Mouse (Mus musculus) right cerebral cortex, adult 18-20 months (tissue): ENCODE results near the gene Ugt1a6a.
"Not testable (repeated sequence)": the region's sequence is repeated elsewhere in the genome, so short reads cannot be mapped to it uniquely, and the experiment has no call there.

Experiments
- DNase-seq: peaks from one replicate; pipeline ENCODE4 v3.0.0; 2022; ENCODE audit warnings: mixed read lengths

Gene Ugt1a6a

GRCm38 (mm10) chr1:88134457-88135011 lies at the start of gene Ugt1a6a:
Gene Ugt1a6a (plus strand): TSS chr1:88134809.
- DNase-seq: peak; percentile 3

DNA sequence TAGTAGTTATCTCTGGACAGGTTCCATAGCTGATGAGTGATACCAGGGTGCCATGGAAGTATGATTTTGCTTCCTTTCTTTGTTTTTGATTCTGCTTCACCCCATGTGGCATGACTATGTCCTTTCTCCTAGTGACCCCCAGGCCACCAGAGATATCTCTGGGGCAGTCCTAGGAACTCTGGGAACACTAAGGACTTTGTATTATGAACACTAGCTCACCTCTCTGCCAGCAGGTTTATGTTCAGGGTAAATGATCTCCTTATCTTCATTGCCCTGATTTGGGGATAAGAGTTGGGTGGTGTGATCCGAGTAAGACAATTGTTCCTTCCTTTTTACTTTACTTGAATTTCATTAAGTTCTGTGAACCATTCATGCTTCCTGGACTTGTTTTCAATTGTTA lies 48.5 kb upstream of the Ugt1a6a start:
- no peak for DNase-seq

GRCm38 (mm10) chr1:88087513-88087912 lies 47.1 kb upstream of the Ugt1a6a start, which contains the start of gene Ugt1a8:
Gene Ugt1a8 (plus strand): TSS chr1:88087813.
- no peak for DNase-seq

DNA sequence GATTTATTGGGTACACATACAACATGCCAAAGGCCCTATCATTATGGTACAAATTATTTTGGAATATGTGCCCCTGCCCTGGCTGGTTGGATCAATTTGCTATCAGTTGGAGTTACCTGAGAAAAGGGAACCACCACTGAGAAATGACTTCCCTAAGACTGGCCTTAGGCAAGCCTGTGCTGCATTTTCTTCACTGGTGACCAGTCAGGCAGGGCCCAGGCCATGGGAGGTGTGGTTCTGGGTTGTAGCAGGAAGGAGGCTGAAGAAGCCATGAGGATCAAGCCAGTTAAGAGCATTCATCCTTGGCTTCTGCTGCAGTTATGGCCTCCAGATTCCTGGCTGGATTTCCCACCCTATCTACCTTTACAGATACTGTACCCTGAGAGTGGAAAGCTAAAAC lies 42.3 kb upstream of the Ugt1a6a start:
- DNase-seq: no peak

DNA sequence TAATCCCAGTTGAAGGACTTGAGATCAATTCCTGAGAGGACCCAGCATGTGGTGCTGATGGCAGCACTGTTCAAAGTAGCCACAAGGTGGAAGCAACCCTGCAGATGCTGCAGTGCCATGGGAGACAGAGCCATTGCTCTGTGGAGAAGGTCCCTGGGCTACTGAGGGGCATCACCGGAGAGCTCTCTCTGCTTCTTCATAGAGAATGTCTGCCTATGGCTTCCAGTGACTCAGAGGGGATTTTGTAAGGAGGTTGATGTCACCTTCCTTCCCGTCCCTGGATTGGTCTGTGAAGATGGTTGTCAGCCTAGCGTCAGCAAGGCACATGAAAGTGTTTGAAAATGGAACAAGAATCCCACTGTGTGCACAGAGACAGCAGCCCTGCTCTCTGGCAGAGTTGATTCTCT lies 40.3 kb upstream of the Ugt1a6a start:
- not testable (repeated sequence) for DNase-seq

GRCm38 (mm10) chr1:88094941-88095492 lies 39.6 kb upstream of the Ugt1a6a start, which contains the start of gene Ugt1a7c:
Gene Ugt1a7c (plus strand): TSS chr1:88095062.
- DNase-seq: no peak

DNA sequence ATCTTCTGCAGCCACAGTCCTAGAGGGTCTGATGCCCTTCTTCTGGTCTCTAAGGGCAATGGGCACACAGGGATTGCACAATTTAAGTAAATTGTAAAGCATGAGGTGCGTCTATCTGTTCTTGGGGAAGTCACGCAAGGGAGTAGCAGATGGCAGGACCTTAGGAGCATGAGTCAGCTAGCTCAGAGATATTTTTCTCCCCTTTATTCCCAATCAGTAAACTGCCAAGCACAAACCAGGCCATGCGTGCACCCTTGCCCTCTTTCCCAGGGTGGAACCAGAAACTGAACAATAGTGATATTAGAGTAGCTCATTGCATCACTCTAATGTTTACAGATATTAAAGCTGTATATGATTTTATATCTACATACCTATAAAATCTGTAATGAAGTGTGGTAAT lies 36.1 kb upstream of the Ugt1a6a start:
- not testable (repeated sequence) for DNase-seq

- not testable (repeated sequence) for DNase-seq
These were observed 34.9 kb upstream of the Ugt1a6a start for GRCm38 (mm10) chr1:88099691-88100090.

GRCm38 (mm10) chr1:88103019-88103418 lies 31.6 kb upstream of the Ugt1a6a start, which contains the start of gene Ugt1a6b:
Gene Ugt1a6b (plus strand): TSS chr1:88103252.
- DNase-seq: not testable (repeated sequence)

DNA sequence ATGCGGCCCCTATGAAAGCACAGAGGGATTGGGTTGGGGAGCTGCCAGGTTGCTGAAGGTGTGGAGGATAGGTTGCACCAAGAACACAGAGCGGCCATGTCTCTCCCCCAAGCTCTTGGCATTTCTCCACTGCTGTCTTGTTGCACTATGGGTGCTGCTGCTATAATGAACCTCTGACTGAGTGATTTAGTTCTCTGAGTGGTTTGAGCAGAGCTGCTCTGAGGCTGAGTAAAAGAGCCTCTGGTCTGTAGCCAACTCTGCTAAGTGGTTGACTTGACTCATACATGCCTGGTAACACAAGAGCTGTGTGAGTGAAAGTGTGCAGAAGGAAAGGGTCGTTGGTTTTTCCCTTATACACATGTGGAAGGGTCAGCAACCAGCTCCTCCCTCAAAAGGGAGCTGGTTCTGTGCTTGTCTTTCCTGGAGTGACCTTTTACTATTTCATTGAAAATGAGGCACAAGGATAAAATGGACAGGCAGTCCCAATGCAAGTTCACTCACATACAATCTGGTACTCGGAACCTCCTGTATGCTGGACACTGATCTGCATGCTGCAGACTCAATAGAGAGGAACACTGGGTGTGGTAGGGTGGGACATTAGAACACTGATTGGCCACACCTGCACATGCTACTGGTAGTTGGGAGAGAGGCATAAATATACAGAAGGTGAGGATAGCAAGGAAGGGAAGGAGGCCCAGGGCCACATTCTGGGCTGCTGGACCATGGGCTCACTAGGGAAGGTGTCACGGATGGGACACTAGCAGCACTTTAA lies 30.7 kb upstream of the Ugt1a6a start:
- not testable (repeated sequence) for DNase-seq

DNA sequence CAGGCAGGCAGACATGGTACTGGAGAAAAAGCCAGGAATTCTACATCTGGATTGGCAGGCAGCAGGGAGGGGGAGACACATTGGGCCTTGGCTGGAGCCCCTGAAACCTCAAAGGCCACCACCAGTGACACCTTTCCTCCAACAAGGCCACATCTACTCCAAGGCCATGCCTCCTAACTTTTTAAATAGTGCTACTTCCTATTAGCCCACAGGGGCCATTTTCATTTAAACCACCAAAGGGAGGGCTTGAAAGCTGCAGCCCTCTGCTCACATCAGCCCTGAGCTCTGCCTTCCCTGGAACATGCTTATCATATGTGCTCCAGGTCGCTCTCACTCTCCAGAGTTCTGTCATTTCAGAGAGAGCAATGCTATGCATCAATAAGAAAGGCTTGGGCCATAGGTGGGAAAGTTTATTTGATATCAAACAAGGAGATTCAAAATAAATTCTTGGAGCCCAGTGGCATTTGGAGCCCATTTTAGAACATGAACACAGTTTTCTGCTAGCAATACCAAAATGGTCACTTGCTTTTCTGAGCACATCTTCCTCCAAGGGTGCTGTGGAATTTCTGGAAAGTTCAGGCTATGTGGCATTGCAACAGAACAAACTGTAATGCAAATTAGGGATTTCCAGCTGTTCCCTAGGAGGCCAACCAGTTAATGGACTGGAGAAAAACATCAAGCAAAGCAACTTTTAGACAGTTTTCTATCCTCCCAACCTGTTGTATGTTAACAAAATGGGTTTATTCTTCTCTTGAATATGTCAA lies 29.8 kb upstream of the Ugt1a6a start:
- DNase-seq: no peak

DNA sequence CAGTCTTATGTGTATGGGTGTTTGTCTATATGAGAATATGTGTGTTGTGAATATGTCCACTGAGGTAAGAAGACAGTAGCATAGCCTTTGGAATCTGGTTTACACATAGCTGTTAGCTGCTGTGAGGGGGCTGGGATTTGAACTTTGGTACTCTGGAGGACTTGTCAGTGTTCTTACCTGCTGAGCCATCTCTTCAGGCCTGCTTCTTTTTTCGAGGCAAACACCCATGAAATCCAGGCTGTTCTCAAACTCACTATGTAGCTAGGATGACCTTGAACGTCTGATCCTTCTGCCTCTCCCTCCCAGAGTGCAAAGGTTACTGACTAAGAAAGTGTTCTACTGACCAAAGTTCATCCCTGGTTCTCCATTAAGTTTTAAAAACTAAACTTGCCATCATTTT lies 29.0 kb upstream of the Ugt1a6a start:
- no peak for DNase-seq

GRCm38 (mm10) chr1:88109027-88109557 lies 25.5 kb upstream of the Ugt1a6a start:
- not testable (repeated sequence) for DNase-seq

- DNase-seq: not testable (repeated sequence)
These were observed 25.0 kb upstream of the Ugt1a6a start for GRCm38 (mm10) chr1:88109604-88110003.

- DNase-seq: not testable (repeated sequence)
These were observed 21.8 kb upstream of the Ugt1a6a start for GRCm38 (mm10) chr1:88112769-88113168.

GRCm38 (mm10) chr1:88120550-88120949 lies 14.1 kb upstream of the Ugt1a6a start:
- DNase-seq: not testable (repeated sequence)

DNA sequence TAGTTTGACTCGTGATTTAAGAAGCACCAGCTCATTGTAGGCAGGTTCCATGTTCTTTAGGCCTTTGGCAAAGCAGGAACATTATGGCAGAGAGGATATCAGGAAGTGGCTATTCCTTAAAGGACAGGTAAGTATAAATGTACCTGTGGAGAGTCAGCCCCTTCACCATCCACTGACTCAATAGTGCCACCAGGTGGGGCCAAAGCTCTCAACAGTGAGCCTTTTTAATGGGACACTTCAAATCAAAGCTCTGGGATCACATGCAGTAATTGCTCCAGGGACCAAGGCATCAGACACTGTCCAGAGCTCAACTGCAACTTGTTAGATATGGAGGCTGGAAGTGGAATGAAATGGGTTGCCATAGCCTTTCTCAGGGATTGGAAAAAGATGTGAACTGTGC lies 13.1 kb upstream of the Ugt1a6a start:
- DNase-seq: not testable (repeated sequence)

DNA sequence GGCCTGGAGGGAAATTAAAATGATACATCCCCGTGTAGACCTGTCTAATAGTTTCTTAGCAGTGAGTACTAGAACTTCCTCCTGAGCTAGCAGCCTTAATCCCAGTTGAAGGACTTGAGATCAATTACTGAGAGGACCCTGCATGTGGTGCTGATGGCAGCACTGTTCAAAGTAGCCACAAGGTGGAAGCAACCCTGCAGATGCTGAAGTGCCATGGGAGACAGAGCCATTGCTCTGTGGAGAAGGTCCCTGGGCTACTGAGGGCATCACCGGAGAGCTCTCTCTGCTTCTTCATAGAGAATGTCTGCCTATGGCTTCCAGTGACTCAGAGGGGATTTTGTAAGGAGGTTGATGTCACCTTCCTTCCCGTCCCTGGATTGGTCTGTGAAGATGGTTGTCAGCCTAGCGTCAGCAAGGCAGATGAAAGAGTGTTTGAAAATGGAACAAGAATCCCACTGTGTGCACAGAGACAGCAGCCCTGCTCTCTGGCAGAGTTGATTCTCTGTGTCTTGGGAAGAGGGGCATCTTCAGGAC lies 8.7 kb upstream of the Ugt1a6a start:
- DNase-seq: not testable (repeated sequence)

DNA sequence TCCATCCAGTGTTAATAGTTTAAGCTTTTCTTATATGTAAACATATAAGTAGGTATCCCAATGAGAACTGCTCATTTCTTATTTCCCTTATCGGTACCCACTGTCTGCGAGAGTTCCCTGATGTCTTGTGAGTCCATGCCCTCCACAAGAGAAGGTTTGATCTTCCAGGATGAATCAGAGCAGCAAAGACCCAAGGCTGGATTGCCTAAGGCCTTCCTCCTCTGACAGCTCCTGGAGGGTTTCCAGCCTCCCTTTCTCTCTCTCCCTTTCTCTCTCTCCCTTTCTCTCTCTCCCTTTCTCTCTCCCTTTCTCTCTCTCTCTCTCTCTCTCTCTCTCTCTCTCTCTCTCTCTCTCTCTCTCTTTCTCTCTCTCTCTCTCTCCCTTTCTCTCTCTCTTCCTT lies 5.5 kb upstream of the Ugt1a6a start:
- not testable (repeated sequence) for DNase-seq

- not testable (repeated sequence) for DNase-seq
These were observed 4.4 kb upstream of the Ugt1a6a start for GRCm38 (mm10) chr1:88130223-88130622.

DNA sequence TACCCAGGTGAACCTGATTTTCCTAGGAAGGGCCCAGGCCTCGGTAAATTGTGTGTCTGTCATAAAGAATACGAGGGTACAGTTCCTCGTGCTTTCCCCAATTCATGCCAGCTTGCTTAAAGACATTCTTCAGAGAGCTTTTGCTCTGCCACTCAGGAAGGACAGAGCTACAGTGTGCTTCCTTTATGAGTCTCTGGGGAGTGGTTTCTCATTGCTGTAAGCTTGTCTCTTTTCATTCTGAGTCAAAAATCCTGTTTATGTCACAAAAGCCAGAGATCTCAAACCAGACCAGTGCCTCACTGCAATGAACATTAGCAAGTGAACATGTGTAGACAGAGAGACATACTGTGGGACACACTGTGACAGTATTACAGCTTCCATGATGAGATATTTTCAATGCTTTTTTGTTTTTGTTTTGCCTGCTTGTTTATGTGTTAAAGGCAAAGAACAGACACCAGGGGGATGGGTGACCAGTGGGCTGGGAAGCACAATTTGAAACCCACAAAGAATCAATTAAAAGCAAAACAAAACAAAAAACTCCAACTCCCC lies 627 bp upstream of the Ugt1a6a start:
- no peak for DNase-seq

GRCm38 (mm10) chr1:88135229-88135904 lies 758 bp downstream of the Ugt1a6a start:
- not testable (repeated sequence) for DNase-seq
